Mouse (Mus musculus) CH12.LX (cell line): ENCODE measurements around the gene Ascc1. TPM values are rescaled to one million over a fixed set of nuclear protein-coding genes. Genes with fewer than 3 reads are reported as not detected.
"Not testable (repeated sequence)": the region's sequence is repeated elsewhere in the genome, so short reads cannot be mapped to it uniquely, and the experiment has no call there.

ENCODE experiments used
- DNase-seq: peaks from one replicate; pipeline ENCODE4 v3.0.0-alpha.2; 2013; ENCODE audit errors: extremely low read depth
- H3K27ac ChIP-seq: 2 replicates; pipeline ENCODE4 v1.5.1; 2012; ENCODE audit warnings: low read depth, mild to moderate bottlenecking, control low read depth, moderate library complexity; ENCODE audit not compliant: insufficient read depth
- H3K27me3 ChIP-seq: replicated peaks from 2 replicates; pipeline ENCODE3; 2012; ENCODE audit warnings: inconsistent platforms
- H3K36me3 ChIP-seq, 2 experiments: replicated peaks in 1 of 2; 2 replicates each; pipeline versions ENCODE3 to v1.6.1; 2012; ENCODE audit warnings: inconsistent platforms in 1 of 2, low read length in 1 of 2, mild to moderate bottlenecking in 1 of 2, mixed read lengths in 1 of 2, moderate library complexity in 1 of 2; ENCODE audit not compliant: control insufficient read depth in 1 of 2, insufficient read depth in 1 of 2
- H3K4me1 ChIP-seq, 2 experiments: 2 replicates each; pipeline ENCODE4 v1.6.1; 2012; ENCODE audit warnings: inconsistent platforms in 1 of 2, moderate library complexity in 1 of 2; ENCODE audit not compliant: insufficient read depth in 2 of 2, control insufficient read depth in 1 of 2
- H3K4me2 ChIP-seq: 2 replicates; pipeline ENCODE4 v1.6.1; 2012; ENCODE audit warnings: low read depth, mild to moderate bottlenecking, control low read depth; ENCODE audit not compliant: poor library complexity, insufficient read depth, severe bottlenecking
- H3K4me3 ChIP-seq, 3 experiments: fragments of 150-350 bp in 1 of 3; sonication (generic) in 1 of 3; replicated peaks in 1 of 3; 2 replicates each; pipeline versions ENCODE3 to v1.5.1; 2011 to 2012; ENCODE audit warnings: low read depth in 2 of 3, low read length in 2 of 3, mild to moderate bottlenecking in 2 of 3, moderate library complexity in 2 of 3, control low read depth in 1 of 3, improper control_type of control experiment in 1 of 3, inconsistent platforms in 1 of 3, mixed read lengths in 1 of 3; ENCODE audit not compliant: poor library complexity in 1 of 3
- H3K79me2 ChIP-seq: replicated peaks from 2 replicates; pipeline ENCODE4 v1.6.1; 2012; ENCODE audit warnings: mild to moderate bottlenecking, moderate library complexity; ENCODE audit not compliant: control insufficient read depth, poor library complexity, insufficient read depth, severe bottlenecking; ENCODE audit errors: extremely low read depth
- H3K9ac ChIP-seq: 2 replicates; pipeline ENCODE4 v1.6.1; 2012; ENCODE audit warnings: low read depth, mild to moderate bottlenecking, control low read depth, moderate library complexity; ENCODE audit not compliant: insufficient read depth
- H3K9me3 ChIP-seq: replicated peaks from 2 replicates; pipeline ENCODE3; 2012; ENCODE audit warnings: low read length, inconsistent platforms, mixed read lengths
- BHLHE40 ChIP-seq: IDR thresholded peaks from 2 replicates; pipeline ENCODE4 v1.6.1; 2011; ENCODE audit warnings: mild to moderate bottlenecking, low read depth, low read length, improper control_type of control experiment
- CHD2 ChIP-seq: IDR thresholded peaks from 2 replicates; pipeline ENCODE4 v1.6.1; 2011; ENCODE audit warnings: low read length, improper control_type of control experiment
- CTCF ChIP-seq, 2 experiments: IDR thresholded peaks in 1 of 2; conservative IDR thresholded peaks in 1 of 2; 2 replicates each; pipeline ENCODE4 v1.5.1; 2011 to 2012; ENCODE audit warnings: low read depth in 2 of 2, low read length in 2 of 2, improper control_type of control experiment in 1 of 2, inconsistent platforms in 1 of 2, mild to moderate bottlenecking in 1 of 2, moderate library complexity in 1 of 2
- EP300 ChIP-seq: IDR thresholded peaks from 2 replicates; pipeline ENCODE4 v1.6.1; 2011; ENCODE audit warnings: low read length, improper control_type of control experiment
- GABPA ChIP-seq: IDR thresholded peaks from 2 replicates; pipeline ENCODE4 v1.6.1; 2012; ENCODE audit warnings: low read depth, low read length, improper control_type of control experiment, inconsistent platforms; ENCODE audit not compliant: insufficient replicate concordance
- HCFC1 ChIP-seq: IDR thresholded peaks from 2 replicates; pipeline ENCODE4 v1.6.1; 2012; ENCODE audit warnings: low read depth, mild to moderate bottlenecking, inconsistent platforms, low read length, improper control_type of control experiment
- KAT2A ChIP-seq: IDR thresholded peaks from 2 replicates; pipeline ENCODE4 v1.6.1; 2012; ENCODE audit warnings: low read length, improper control_type of control experiment, inconsistent platforms; ENCODE audit not compliant: insufficient replicate concordance
- MAZ ChIP-seq: IDR thresholded peaks from 2 replicates; pipeline ENCODE4 v1.6.1; 2012; ENCODE audit warnings: low read depth, mild to moderate bottlenecking, inconsistent platforms, low read length, improper control_type of control experiment, moderate library complexity
- MEF2A ChIP-seq: IDR thresholded peaks from 2 replicates; pipeline ENCODE4 v1.6.1; 2014; ENCODE audit warnings: low read depth, mild to moderate bottlenecking, inconsistent platforms, low read length, improper control_type of control experiment, borderline replicate concordance
- NELFE ChIP-seq: IDR thresholded peaks from 2 replicates; pipeline ENCODE4 v1.6.1; 2011; ENCODE audit warnings: low read depth, low read length, improper control_type of control experiment
- POLR2A ChIP-seq: IDR thresholded peaks from 2 replicates; pipeline ENCODE4 v1.6.1; 2011; ENCODE audit warnings: low read depth, mild to moderate bottlenecking, improper control_type of control experiment, low read length
- POLR2AphosphoS2 ChIP-seq: IDR thresholded peaks from 2 replicates; pipeline ENCODE4 v1.6.1; 2011; ENCODE audit warnings: low read depth, low read length, improper control_type of control experiment
- RAD21 ChIP-seq: IDR thresholded peaks from 2 replicates; pipeline ENCODE4 v1.6.1; 2011; ENCODE audit warnings: low read depth, mild to moderate bottlenecking, low read length, improper control_type of control experiment, moderate library complexity
- SIN3A ChIP-seq: IDR thresholded peaks from 2 replicates; pipeline ENCODE4 v1.6.1; 2012; ENCODE audit warnings: low read length, improper control_type of control experiment, inconsistent platforms
- TCF12 ChIP-seq: IDR thresholded peaks from 2 replicates; pipeline ENCODE4 v1.6.1; 2014; ENCODE audit warnings: low read depth, mild to moderate bottlenecking, inconsistent platforms, low read length, improper control_type of control experiment
- UBTF ChIP-seq: IDR thresholded peaks from 2 replicates; pipeline ENCODE4 v1.6.1; 2012; ENCODE audit warnings: low read depth, mild to moderate bottlenecking, inconsistent platforms, low read length, improper control_type of control experiment, moderate library complexity
- USF2 ChIP-seq: conservative IDR thresholded peaks from 2 replicates; pipeline ENCODE4 v1.6.1; 2011; ENCODE audit warnings: low read depth, low read length, improper control_type of control experiment
- dilution Hi-C: fragments of 300-500 bp; cut with MboI; formaldehyde crosslinking; loops from 2 replicates; pipeline ENCODE4 v1.14.3; 2020; ENCODE audit warnings: low sequenced_read_pairs; ENCODE audit not compliant: extremely low pct_unique_long_range_greater_than_20kb, extremely low pct_ligation_motif_present
- in situ Hi-C: fragments of 300-500 bp; cut with MboI; formaldehyde crosslinking; loops from 3 replicates; pipeline ENCODE4 v1.14.3; 2019; ENCODE audit warnings: low sequenced_read_pairs, low pct_ligation_motif_present, low pct_unique_long_range_greater_than_20kb, mixed read lengths
- polyA plus RNA-seq: library from polyadenylated mRNA; unstranded; fragments of >175 nt; gene quantifications from 2 replicates; pipeline ENCODE4 v1.2.1, GENCODE M21; 2012; ENCODE audit warnings: low read depth; ENCODE audit not compliant: insufficient read length
- total RNA-seq, 2 experiments: library from RNA; depleted of rRNA; stranded (reverse); fragments of 300-350 nt in 1 of 2; fragments of >200 nt in 1 of 2; gene quantifications; 2 replicates each; pipeline ENCODE4 v1.2.3; 2012 to 2014

The Ascc1 gene
- total and polyA plus RNA-seq, 3 experiments = 20.1 to 25.5 (median 25.4) TPM

DNA sequence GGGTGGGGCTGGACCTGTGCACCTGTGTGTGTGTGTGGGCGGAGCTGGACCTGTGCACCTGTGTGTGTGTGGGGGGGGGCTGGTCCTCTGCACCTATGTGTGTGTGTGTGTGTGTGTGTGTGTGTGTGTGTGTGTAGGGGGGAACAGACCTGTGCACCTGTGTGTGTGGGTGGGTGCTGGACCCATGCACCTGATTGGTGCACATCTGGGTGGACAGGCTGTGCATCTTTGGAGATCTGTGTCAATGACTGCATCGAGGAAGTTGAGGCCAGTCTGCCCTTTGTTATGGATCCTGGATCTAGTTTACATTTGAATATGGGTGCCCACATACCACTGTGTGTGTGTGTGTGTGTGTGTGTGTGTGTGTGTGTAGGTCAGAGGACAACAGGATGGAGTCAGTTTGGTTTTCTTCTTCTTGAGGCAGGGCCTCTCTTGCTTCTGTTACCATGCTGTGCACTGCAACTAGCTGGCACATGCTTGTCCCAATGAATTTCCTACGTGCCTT, 139.1 kb downstream of the Ascc1 start:
- dilution Hi-C loops (no loop called here), in situ Hi-C loops (no loop called here)
- Histone ChIP-seq H3K4me3 (no peak overlapping the region), H3K27me3 (no peaks in the 10 kb centered on the region), H3K4me2 (no peak overlapping the region), H3K36me3 (no peaks in the 10 kb centered on the region), H3K4me1 (0 out of 4 replicates have a peak, but pooled peaks cover 0 to 3% of the 10 kb centered on the region in 2 experiments), H3K9ac (no peak overlapping the region), H3K27ac (no peak overlapping the region), H3K9me3 (peaks cover 7% of the 10 kb centered on the region), H3K79me2 (no peaks in the 10 kb centered on the region)
- TF ChIP-seq SIN3A (no peak), MAZ (no peak), TCF12 (no peak), KAT2A (no peak), EP300 (no peak), CHD2 (no peak), MEF2A (no peak), POLR2AphosphoS2 (no peak), POLR2A (no peak), USF2 (no peak), BHLHE40 (no peak), GABPA (no peak), RAD21 (no peak), CTCF (conservative IDR thresholded peaks at IDR 0.05 in 1 of 2, IDR thresholded peaks at IDR 0.05 in 1 of 2; ENCODE audit: low read depth in 2 of 2, low read length in 2 of 2) (no peak), NELFE (no peak), UBTF (no peak), HCFC1 (no peak)
- DNase-seq = no peak

- H3K27me3 ChIP-seq, H3K4me3 ChIP-seq, H3K9ac ChIP-seq, dilution Hi-C loops, H3K36me3 ChIP-seq, H3K9me3 ChIP-seq, in situ Hi-C loops, H3K79me2 ChIP-seq, H3K4me2 ChIP-seq, DNase-seq, H3K27ac ChIP-seq: not testable (repeated sequence)
- peaks cover 9 to 33% of the 10 kb centered on the region in 2 experiments for H3K4me1 ChIP-seq
Observed at GRCm38 (mm10) chr10:60147510-60148047, 145.0 kb downstream of the Ascc1 start.
